Mouse (Mus musculus): ENCODE measurements around the gene Tenm2. TPM values are rescaled to one million over a fixed set of nuclear protein-coding genes. Genes with fewer than 3 reads are reported as not detected.

Gene Tenm2
- total and polyA plus RNA-seq, 3 experiments = 0.08 to 0.14 (median 0.12) TPM

GRCm38 (mm10) chr11:36081399-36082053 lies 1154.2 kb downstream of the Tenm2 start:
- intact Hi-C loops (cut with DNase I) = no loop called here
- WGBS = 59% methylated on average over 10 of the region's 10 CpGs
- Histone ChIP-seq H3K4me3 (no peak overlapping the region), H3K4me1 (ENCODE audit: control insufficient read depth, insufficient read depth, low read length) (no peaks in the 10 kb centered on the region), H3K27ac (no peak overlapping the region), H3K79me2 (replicated peaks; ENCODE audit: control insufficient read depth, insufficient read depth, low read length) (no peaks in the 10 kb centered on the region), H3K9ac (ENCODE audit: low read depth, low read length) (no peak overlapping the region), H3K27me3 (ENCODE audit: control insufficient read depth, insufficient read depth, low read length) (no peaks in the 10 kb centered on the region), H3K36me3 (ENCODE audit: control insufficient read depth, insufficient read depth, low read length) (no peaks in the 10 kb centered on the region)
- TF ChIP-seq EP300 (IDR thresholded peaks at IDR 0.05; ENCODE audit: insufficient read depth, low read depth, low read length) = no peak
- no peak for TF ChIP-seq POLR2A (IDR thresholded peaks at IDR 0.05; ENCODE audit: insufficient read depth, low read depth, low read length)
- no peak for TF ChIP-seq CTCF (IDR thresholded peaks at IDR 0.05)
- no peak for DNase-seq

GRCm38 (mm10) chr11:36080766-36081165 lies 1155.0 kb downstream of the Tenm2 start:
- intact Hi-C loops (cut with DNase I) = no loop called here
- Histone ChIP-seq H3K27me3 (ENCODE audit: control insufficient read depth, insufficient read depth, low read length) (no peaks in the 10 kb centered on the region), H3K9ac (ENCODE audit: low read depth, low read length) (no peak overlapping the region), H3K27ac (no peak overlapping the region), H3K79me2 (replicated peaks; ENCODE audit: control insufficient read depth, insufficient read depth, low read length) (no peaks in the 10 kb centered on the region), H3K4me3 (no peak overlapping the region), H3K4me1 (ENCODE audit: control insufficient read depth, insufficient read depth, low read length) (no peaks in the 10 kb centered on the region), H3K36me3 (ENCODE audit: control insufficient read depth, insufficient read depth, low read length) (no peaks in the 10 kb centered on the region)
- DNase-seq = no peak
- TF ChIP-seq EP300 (IDR thresholded peaks at IDR 0.05; ENCODE audit: insufficient read depth, low read depth, low read length) (no peak), CTCF (IDR thresholded peaks at IDR 0.05) (no peak), POLR2A (IDR thresholded peaks at IDR 0.05; ENCODE audit: insufficient read depth, low read depth, low read length) (no peak)
- WGBS = 64% methylated on average over 11 of the region's 11 CpGs

- Histone ChIP-seq H3K9ac (ENCODE audit: low read depth, low read length) (no peak overlapping the region), H3K27ac (no peak overlapping the region), H3K27me3 (ENCODE audit: control insufficient read depth, insufficient read depth, low read length) (no peaks in the 10 kb centered on the region), H3K4me3 (no peak overlapping the region), H3K36me3 (ENCODE audit: control insufficient read depth, insufficient read depth, low read length) (no peaks in the 10 kb centered on the region), H3K79me2 (replicated peaks; ENCODE audit: control insufficient read depth, insufficient read depth, low read length) (no peaks in the 10 kb centered on the region), H3K4me1 (ENCODE audit: control insufficient read depth, insufficient read depth, low read length) (no peaks in the 10 kb centered on the region)
- 75% methylated on average over 7 of the region's 7 CpGs for WGBS
- intact Hi-C loops (cut with DNase I) = no loop called here
- TF ChIP-seq CTCF (IDR thresholded peaks at IDR 0.05) (no peak), EP300 (IDR thresholded peaks at IDR 0.05; ENCODE audit: insufficient read depth, low read depth, low read length) (no peak), POLR2A (IDR thresholded peaks at IDR 0.05; ENCODE audit: insufficient read depth, low read depth, low read length) (no peak)
- DNase-seq = no peak
These were observed 1157.4 kb downstream of the Tenm2 start for GRCm38 (mm10) chr11:36078391-36078790.

- Histone ChIP-seq H3K79me2 (replicated peaks; ENCODE audit: control insufficient read depth, insufficient read depth, low read length) (no peaks in the 10 kb centered on the region), H3K4me1 (ENCODE audit: control insufficient read depth, insufficient read depth, low read length) (no peaks in the 10 kb centered on the region), H3K4me3 (no peak overlapping the region), H3K9ac (ENCODE audit: low read depth, low read length) (no peak overlapping the region), H3K27me3 (ENCODE audit: control insufficient read depth, insufficient read depth, low read length) (no peaks in the 10 kb centered on the region), H3K36me3 (ENCODE audit: control insufficient read depth, insufficient read depth, low read length) (no peaks in the 10 kb centered on the region), H3K27ac (no peak overlapping the region)
- no peak for DNase-seq
- WGBS = 48% methylated on average over 8 of the region's 8 CpGs
- no peak for TF ChIP-seq CTCF (IDR thresholded peaks at IDR 0.05)
- no peak for TF ChIP-seq EP300 (IDR thresholded peaks at IDR 0.05; ENCODE audit: insufficient read depth, low read depth, low read length)
- no peak for TF ChIP-seq POLR2A (IDR thresholded peaks at IDR 0.05; ENCODE audit: insufficient read depth, low read depth, low read length)
- intact Hi-C loops (cut with DNase I) = no loop called here
These were observed 1161.7 kb downstream of the Tenm2 start for GRCm38 (mm10) chr11:36074015-36074567.

GRCm38 (mm10) chr11:36073074-36073818 lies 1162.5 kb downstream of the Tenm2 start:
- TF ChIP-seq POLR2A (IDR thresholded peaks at IDR 0.05; ENCODE audit: insufficient read depth, low read depth, low read length) = no peak
- no peak for TF ChIP-seq EP300 (IDR thresholded peaks at IDR 0.05; ENCODE audit: insufficient read depth, low read depth, low read length)
- no peak for TF ChIP-seq CTCF (IDR thresholded peaks at IDR 0.05)
- Histone ChIP-seq H3K27me3 (ENCODE audit: control insufficient read depth, insufficient read depth, low read length) (no peaks in the 10 kb centered on the region), H3K27ac (no peak overlapping the region), H3K9ac (ENCODE audit: low read depth, low read length) (no peak overlapping the region), H3K36me3 (ENCODE audit: control insufficient read depth, insufficient read depth, low read length) (no peaks in the 10 kb centered on the region), H3K79me2 (replicated peaks; ENCODE audit: control insufficient read depth, insufficient read depth, low read length) (no peaks in the 10 kb centered on the region), H3K4me1 (ENCODE audit: control insufficient read depth, insufficient read depth, low read length) (no peaks in the 10 kb centered on the region), H3K4me3 (no peak overlapping the region)
- DNase-seq = no peak
- intact Hi-C loops (cut with DNase I) = no loop called here
- WGBS = 49% methylated on average over 8 of the region's 8 CpGs

GRCm38 (mm10) chr11:36072646-36073045 lies 1163.1 kb downstream of the Tenm2 start:
- no peak for DNase-seq
- Histone ChIP-seq H3K9ac (ENCODE audit: low read depth, low read length) (no peak overlapping the region), H3K27ac (no peak overlapping the region), H3K27me3 (ENCODE audit: control insufficient read depth, insufficient read depth, low read length) (no peaks in the 10 kb centered on the region), H3K79me2 (replicated peaks; ENCODE audit: control insufficient read depth, insufficient read depth, low read length) (no peaks in the 10 kb centered on the region), H3K36me3 (ENCODE audit: control insufficient read depth, insufficient read depth, low read length) (no peaks in the 10 kb centered on the region), H3K4me3 (no peak overlapping the region), H3K4me1 (ENCODE audit: control insufficient read depth, insufficient read depth, low read length) (no peaks in the 10 kb centered on the region)
- TF ChIP-seq POLR2A (IDR thresholded peaks at IDR 0.05; ENCODE audit: insufficient read depth, low read depth, low read length) (no peak), EP300 (IDR thresholded peaks at IDR 0.05; ENCODE audit: insufficient read depth, low read depth, low read length) (no peak), CTCF (IDR thresholded peaks at IDR 0.05) (no peak)
- intact Hi-C loops (cut with DNase I) = no loop called here
- WGBS = 65% methylated on average over 5 of the region's 5 CpGs
